9 mouse cellular contexts compared by ENCODE assay signal in the genomic region with DNA sequence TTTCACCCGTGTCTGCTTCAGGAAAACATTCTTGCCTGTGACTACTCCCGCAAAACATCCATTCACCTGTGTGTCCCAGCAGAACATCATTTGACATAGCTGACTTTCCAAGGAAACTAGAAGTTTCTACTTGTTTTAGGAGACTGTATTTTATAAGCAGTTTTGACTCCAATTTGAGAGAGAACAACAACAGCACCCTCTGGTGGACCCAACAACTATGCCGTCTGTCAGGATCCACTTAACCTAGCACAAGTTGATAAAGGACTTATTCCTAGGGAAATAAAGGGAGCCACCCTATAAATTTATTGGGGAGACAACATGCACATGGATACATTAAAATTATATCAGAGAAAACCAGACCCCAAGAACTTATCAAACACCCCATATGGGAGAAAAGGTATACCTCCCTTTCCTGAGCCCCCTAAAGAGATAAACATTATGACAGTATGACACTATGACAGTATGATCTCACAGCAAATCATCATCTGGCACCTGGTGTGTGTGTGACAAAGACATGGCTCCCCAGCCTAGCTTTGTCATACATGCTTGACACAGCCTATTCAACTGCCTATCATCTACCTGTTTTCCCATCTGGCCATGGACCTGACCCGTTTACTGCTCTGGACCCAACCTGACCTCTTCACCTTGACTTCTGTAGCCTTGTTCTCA. TPM values are rescaled to one million over a fixed set of nuclear protein-coding genes. Genes with fewer than 3 reads are reported as not detected.
DNase-seq lines count a peak whose midpoint lies in the region; ATAC-seq and TF ChIP-seq lines count a peak whose summit lies in the region.
"Had no signal": no experiment of that assay in that cellular context is flagged by ENCODE, and none has a peak within 500 bp of the region (broad histone marks: within the 10 kb centered on the region; RNA-seq: fewer than 3 reads in every experiment).

No protein-coding gene starts in this region.

- peak; percentile 51 for TF ChIP-seq CTCF in gastrocnemius, adult 2 months (IDR thresholded peaks at IDR 0.05)
- TF ChIP-seq CTCF in kidney, postnatal 0 days (IDR thresholded peaks at IDR 0.05; ENCODE audit: low read depth): peak; percentile 56

- DNase-seq in gastrocnemius, adult 2 months: no peak
- no peak for DNase-seq in gastrocnemius, postnatal 36 days
- DNase-seq in right cerebral cortex, postnatal 14 days: peak; percentile 17
- no peak for DNase-seq in right cerebral cortex, postnatal 25 days
- DNase-seq in kidney, postnatal 0 days (ENCODE audit: low spot score): no peak
- peak; percentile 66 for DNase-seq in naive thymus-derived CD4-positive, alpha-beta T cell, adult 2 months (ENCODE audit: low read depth)
- DNase-seq in gastrocnemius, adult 8-10 months (ENCODE audit: low spot score in 2 of 2): no peak
- DNase-seq in urinary bladder, adult 18-20 months (ENCODE audit: low spot score in 2 of 2): no peak

- H3K27me3 ChIP-seq in kidney, postnatal 0 days (ENCODE audit: insufficient read depth, low read length): no peaks in the 10 kb centered on the region

- no peak overlapping the region for H3K27ac ChIP-seq in gastrocnemius, adult 2 months
- H3K27ac ChIP-seq in kidney, postnatal 0 days: no peak overlapping the region

- WGBS in kidney, postnatal 0 days: 81% methylated on average over 4 of the region's 4 CpGs

- intact Hi-C loops in gastrocnemius, adult 2 months (cut with DNase I): no loop called here
- intact Hi-C loops in gastrocnemius, postnatal 36 days (cut with DNase I): no loop called here

- H3K4me3 ChIP-seq in gastrocnemius, adult 2 months: no peak overlapping the region
- no peak overlapping the region for H3K4me3 ChIP-seq in kidney, postnatal 0 days (replicated peaks; ENCODE audit: low read depth, low read length)

- H3K9ac ChIP-seq in kidney, postnatal 0 days (ENCODE audit: low read depth, low read length): no peak overlapping the region

- no peaks in the 10 kb centered on the region for H3K4me1 ChIP-seq in kidney, postnatal 0 days (replicated peaks; ENCODE audit: insufficient read depth, low read length)

- H3K4me2 ChIP-seq in kidney, postnatal 0 days (ENCODE audit: low read length): no peak overlapping the region

- no peak for ATAC-seq in kidney, postnatal 0 days (replicated peaks; ENCODE audit: low FRiP score, low read depth)

- H3K36me3 ChIP-seq in kidney, postnatal 0 days (ENCODE audit: insufficient read depth, low read length): no peaks in the 10 kb centered on the region

- H3K9me3 ChIP-seq in kidney, postnatal 0 days (replicated peaks; ENCODE audit: low read length): no peaks in the 10 kb centered on the region

RNA-seq across cellular contexts. Expression of a gene that starts 31.9 kb away (rescaled TPM):
- 10 to 100 TPM; 10.9 to 14.1 TPM for total RNA-seq in gastrocnemius, adult 2 months (2021)
- total RNA-seq in gastrocnemius, postnatal 36 days (2021): 1 to 10 TPM; 8.6 to 9.4 TPM
- 20.8 and 23.3 TPM in 2 replicates for polyA plus RNA-seq in kidney, postnatal 0 days (2015; fragmentation: Nextera tagmentation; extraction: Ambion mirVana)
- 10 to 100 TPM in 3 of 4 experiments, 1 to 10 TPM in 1; 10.0 to 13.7 (median 11.1) TPM for total RNA-seq in gastrocnemius, adult 8-10 months (2022)

RNA-seq across cellular contexts. Expression of a gene that starts 56.2 kb away (rescaled TPM):
- not detected for total RNA-seq in gastrocnemius, adult 2 months (2021)
- total RNA-seq in gastrocnemius, postnatal 36 days (2021): not detected
- polyA plus RNA-seq in kidney, postnatal 0 days (2015; fragmentation: Nextera tagmentation; extraction: Ambion mirVana): 1.6 TPM in 2 replicates
- total RNA-seq in gastrocnemius, adult 8-10 months (2022): under 1 TPM in 1 of 4 experiments, not detected in 3; 0.82 TPM
- total RNA-seq: left cerebral cortex, postnatal 25 days had no signal

Comparison
In these comparisons a context has a peak if more than half of its experiments do, and no peak if none do; other contexts are left out.
1. DNase-seq: peak in right cerebral cortex, postnatal 14 days (single experiment) and naive thymus-derived CD4-positive, alpha-beta T cell, adult 2 months (single experiment); none in gastrocnemius, adult 2 months (single experiment), gastrocnemius, postnatal 36 days (0 of 2), right cerebral cortex, postnatal 25 days (single experiment), kidney, postnatal 0 days (single experiment), gastrocnemius, adult 8-10 months (0 of 2) and urinary bladder, adult 18-20 months (0 of 2).